ENCODE assay signal across 8 mouse cellular contexts in the genomic region with DNA sequence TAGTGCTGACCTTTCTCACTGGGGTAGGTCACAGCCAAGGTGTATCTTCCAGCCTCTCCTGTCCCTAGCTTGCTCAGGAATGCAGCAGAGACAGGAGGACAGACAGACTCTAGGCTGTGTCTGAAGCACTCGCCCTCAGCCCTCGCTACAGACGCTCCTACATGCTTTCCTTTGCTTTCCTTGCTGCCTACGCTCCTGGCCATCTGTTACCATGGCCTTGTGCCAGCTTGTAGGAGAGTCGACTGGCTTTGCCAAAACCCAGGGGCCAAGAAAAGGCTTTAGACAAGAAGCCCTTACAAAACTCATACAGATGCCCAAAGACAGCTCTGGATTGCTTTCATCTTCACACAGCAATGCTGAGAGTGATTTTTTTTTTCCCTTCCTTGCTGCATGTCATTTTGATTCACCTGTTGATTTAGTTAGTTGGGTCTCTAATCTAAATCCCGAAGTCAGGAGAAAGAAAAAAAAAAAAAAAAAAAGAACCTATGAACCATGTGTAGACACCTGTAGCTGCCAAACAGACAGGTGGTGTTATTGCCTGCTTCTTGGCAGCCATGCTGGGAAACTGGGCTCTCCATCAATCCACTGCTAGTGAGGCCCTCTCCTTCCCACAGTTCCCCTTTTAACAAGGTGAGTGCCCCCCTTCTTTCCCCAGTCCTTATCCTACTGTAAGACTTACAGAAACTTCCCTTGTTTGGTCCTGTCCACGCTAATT.
A peak's percentile ranks its signal among the peaks of the same experiment; 100 is the strongest.
DNase-seq lines count a peak whose midpoint lies in the region; ATAC-seq and TF ChIP-seq lines count a peak whose summit lies in the region.

No protein-coding gene starts in this region.

- TF ChIP-seq POLR2A in kidney, adult 2 months (IDR thresholded peaks at IDR 0.05; ENCODE audit: low read depth, low read length): no peak

- H3K27me3 ChIP-seq in kidney, adult 2 months (replicated peaks; ENCODE audit: control insufficient read depth, insufficient read depth, low read length): no peaks in the 10 kb centered on the region
- no peaks in the 10 kb centered on the region for H3K27me3 ChIP-seq in kidney, embryonic 16.5 days (ENCODE audit: insufficient read depth, low read length)
- H3K27me3 ChIP-seq in midbrain, embryonic 14.5 days (ENCODE audit: control insufficient read depth, insufficient read depth, low read length): no peaks in the 10 kb centered on the region

- no peak overlapping the region for H3K4me3 ChIP-seq in kidney, adult 2 months (ENCODE audit: insufficient read depth, low read depth, low read length)
- no peak overlapping the region for H3K4me3 ChIP-seq in kidney, embryonic 16.5 days (ENCODE audit: low read length)
- H3K4me3 ChIP-seq in midbrain, embryonic 14.5 days (replicated peaks; ENCODE audit: low read depth, low read length): no peak overlapping the region

- no peaks in the 10 kb centered on the region for H3K9me3 ChIP-seq in kidney, embryonic 16.5 days (ENCODE audit: low read length)
- H3K9me3 ChIP-seq in midbrain, embryonic 14.5 days (ENCODE audit: control insufficient read depth, low read length): no peaks in the 10 kb centered on the region

- peak; percentile 36 for DNase-seq in kidney, adult 2 months
- peak; percentile 73 for DNase-seq in cerebellum, adult 8-10 months
- peak; percentile 65 for DNase-seq in gastrocnemius, postnatal 14 days
- peak; percentile 52 to 71 for DNase-seq in layer of hippocampus, adult 8-10 months (ENCODE audit: low spot score in 2 of 2)
- peak; percentile 85 for DNase-seq in midbrain, embryonic 14.5 days
- DNase-seq in embryo, embryonic 11 days: no peak

- no peak overlapping the region for H3K4me2 ChIP-seq in kidney, embryonic 16.5 days (replicated peaks; ENCODE audit: low read depth, low read length)
- no peak overlapping the region for H3K4me2 ChIP-seq in midbrain, embryonic 14.5 days (ENCODE audit: low read length)

- H3K9ac ChIP-seq in kidney, embryonic 16.5 days (replicated peaks; ENCODE audit: low read length): no peak overlapping the region
- no peak overlapping the region for H3K9ac ChIP-seq in midbrain, embryonic 14.5 days (replicated peaks; ENCODE audit: low read length)

- H3K36me3 ChIP-seq in kidney, adult 2 months (ENCODE audit: control insufficient read depth, insufficient read depth, low read length): no peaks in the 10 kb centered on the region
- H3K36me3 ChIP-seq in kidney, embryonic 16.5 days (ENCODE audit: insufficient read depth, low read length): no peaks in the 10 kb centered on the region
- no peaks in the 10 kb centered on the region for H3K36me3 ChIP-seq in midbrain, embryonic 14.5 days (ENCODE audit: control insufficient read depth, insufficient read depth, low read length)

- TF ChIP-seq CTCF in kidney, adult 2 months (conservative IDR thresholded peaks at IDR 0.05; ENCODE audit: insufficient read depth, insufficient read length, low read depth, low read length): no peak

- intact Hi-C loops in gastrocnemius, postnatal 14 days (cut with DNase I; ENCODE audit: low total_unique reads): no loop called here

- no peaks in the 10 kb centered on the region for H3K4me1 ChIP-seq in kidney, adult 2 months (ENCODE audit: control insufficient read depth, insufficient read depth, low read length)
- H3K4me1 ChIP-seq in kidney, embryonic 16.5 days (ENCODE audit: insufficient read depth, low read length): no peaks in the 10 kb centered on the region
- H3K4me1 ChIP-seq in midbrain, embryonic 14.5 days (ENCODE audit: control insufficient read depth, insufficient read depth, low read length): peaks cover 4% of the 10 kb centered on the region; the same call in 1 of the 2 replicates

- H3K27ac ChIP-seq in kidney, adult 2 months (ENCODE audit: insufficient read depth, low read depth, low read length): no peak overlapping the region
- H3K27ac ChIP-seq in kidney, embryonic 16.5 days (ENCODE audit: low read length): no peak overlapping the region
- no peak overlapping the region for H3K27ac ChIP-seq in midbrain, embryonic 14.5 days (replicated peaks; ENCODE audit: low read depth, low read length)

- ATAC-seq in kidney, embryonic 16.5 days (ENCODE audit: low FRiP score, low TSS enrichment): no peak
- ATAC-seq in midbrain, embryonic 14.5 days (ENCODE audit: low FRiP score, low TSS enrichment): peak; percentile 43; the same call in 1 of the 2 replicates
- no peak for ATAC-seq in megakaryocyte progenitor cell, adult 5-6 weeks (replicated peaks; ENCODE audit: poor library complexity)

- WGBS in kidney, adult 2 months: 40% methylated on average over 7 of the region's 7 CpGs
- 54% methylated on average over 7 of the region's 7 CpGs for WGBS in kidney, embryonic 16.5 days
- 51% methylated on average over 7 of the region's 7 CpGs for WGBS in midbrain, embryonic 14.5 days
